Comparison of ENCODE assay signal across 9 mouse cellular contexts in genomic region chr1:78202466-78203085, GRCm38 (mm10). TPM values are rescaled to one million over a fixed set of nuclear protein-coding genes. Genes with fewer than 3 reads are reported as not detected.
DNase-seq lines count a peak whose midpoint lies in the region; ATAC-seq and TF ChIP-seq lines count a peak whose summit lies in the region.
"Had no signal": no experiment of that assay in that cellular context is flagged by ENCODE, and none has a peak within 500 bp of the region (broad histone marks: within the 10 kb centered on the region; RNA-seq: fewer than 3 reads in every experiment).

No protein-coding gene starts in this region.

- peaks cover 99% of the 10 kb centered on the region for H3K27me3 ChIP-seq in lung, embryonic 14.5 days (ENCODE audit: insufficient read depth, low read length)
- peaks cover 90% of the 10 kb centered on the region for H3K27me3 ChIP-seq in embryonic facial prominence, embryonic 14.5 days (replicated peaks; ENCODE audit: control insufficient read depth, insufficient read depth, low read length)
- H3K27me3 ChIP-seq in limb, embryonic 13.5 days = peaks cover 95% of the 10 kb centered on the region
- peaks cover 85% of the 10 kb centered on the region for H3K27me3 ChIP-seq in neural tube, embryonic 15.5 days (replicated peaks)

- ATAC-seq in lung, embryonic 14.5 days (ENCODE audit: insufficient read depth) = no peak
- no peak for ATAC-seq in embryonic facial prominence, embryonic 14.5 days (ENCODE audit: low read depth)
- no peak for ATAC-seq in limb, embryonic 13.5 days (ENCODE audit: low FRiP score, low read depth)
- no peak for ATAC-seq in neural tube, embryonic 15.5 days (ENCODE audit: low FRiP score)

- H3K4me3 ChIP-seq in lung, embryonic 14.5 days (ENCODE audit: low read depth, low read length) = no peak overlapping the region
- H3K4me3 ChIP-seq in embryonic facial prominence, embryonic 14.5 days (ENCODE audit: low read depth, low read length) = peak overlapping the region; percentile 46
- H3K4me3 ChIP-seq in limb, embryonic 13.5 days = 0 out of 2 replicates have a peak overlapping the region, but pooled peaks have one; percentile 41
- no peak overlapping the region for H3K4me3 ChIP-seq in neural tube, embryonic 15.5 days (replicated peaks)

- H3K4me2 ChIP-seq in lung, embryonic 14.5 days = no peak overlapping the region
- H3K4me2 ChIP-seq in embryonic facial prominence, embryonic 14.5 days (ENCODE audit: low read depth, low read length) = peak overlapping the region; percentile 70
- H3K4me2 ChIP-seq in limb, embryonic 13.5 days (replicated peaks) = peak overlapping the region; percentile 61; the same call in 1 of the 2 replicates
- H3K4me2 ChIP-seq in neural tube, embryonic 15.5 days = peak overlapping the region; percentile 50; the same call in 1 of the 2 replicates

- no peaks in the 10 kb centered on the region for H3K36me3 ChIP-seq in lung, embryonic 14.5 days (ENCODE audit: insufficient read depth)
- H3K36me3 ChIP-seq in embryonic facial prominence, embryonic 14.5 days (ENCODE audit: control insufficient read depth, insufficient read depth, low read length) = no peaks in the 10 kb centered on the region
- H3K36me3 ChIP-seq in limb, embryonic 13.5 days = no peaks in the 10 kb centered on the region
- no peaks in the 10 kb centered on the region for H3K36me3 ChIP-seq in neural tube, embryonic 15.5 days

- H3K9ac ChIP-seq in lung, embryonic 14.5 days = no peak overlapping the region
- H3K9ac ChIP-seq in embryonic facial prominence, embryonic 14.5 days (ENCODE audit: low read depth, low read length) = peak overlapping the region; percentile 54; the same call in 1 of the 2 replicates
- H3K9ac ChIP-seq in limb, embryonic 13.5 days = no peak overlapping the region
- H3K9ac ChIP-seq in neural tube, embryonic 15.5 days (replicated peaks) = no peak overlapping the region

- DNase-seq in lung, embryonic 14.5 days = peak; percentile 31
- no peak for DNase-seq in lung, postnatal 4 days
- DNase-seq in embryonic facial prominence, embryonic 14.5 days (ENCODE audit: low spot score) = no peak
- DNase-seq in kidney, postnatal 10 days = no peak
- no peak for DNase-seq in thymus, postnatal 14 days
- DNase-seq: cerebellum, adult 9-10 months had no signal

- 2% methylated on average over 23 of the region's 23 CpGs for WGBS in lung, embryonic 14.5 days
- 7% methylated on average over 23 of the region's 23 CpGs for WGBS in embryonic facial prominence, embryonic 14.5 days
- WGBS in limb, embryonic 13.5 days = 2% methylated on average over 23 of the region's 23 CpGs
- under 1% methylated on average over 23 of the region's 23 CpGs for WGBS in neural tube, embryonic 15.5 days

- H3K27ac ChIP-seq in lung, embryonic 14.5 days (ENCODE audit: low read depth) = no peak overlapping the region
- H3K27ac ChIP-seq in embryonic facial prominence, embryonic 14.5 days (replicated peaks; ENCODE audit: low read depth, low read length) = no peak overlapping the region; the same call in 1 of the 2 replicates
- no peak overlapping the region for H3K27ac ChIP-seq in limb, embryonic 13.5 days
- no peak overlapping the region for H3K27ac ChIP-seq in neural tube, embryonic 15.5 days (replicated peaks)

- no peaks in the 10 kb centered on the region for H3K9me3 ChIP-seq in lung, embryonic 14.5 days (ENCODE audit: low read depth, low read length)
- H3K9me3 ChIP-seq in embryonic facial prominence, embryonic 14.5 days (ENCODE audit: control insufficient read depth, low read length) = no peaks in the 10 kb centered on the region
- no peaks in the 10 kb centered on the region for H3K9me3 ChIP-seq in limb, embryonic 13.5 days
- no peaks in the 10 kb centered on the region for H3K9me3 ChIP-seq in neural tube, embryonic 15.5 days (replicated peaks)

- TF ChIP-seq CTCF in lung, embryonic 14.5 days (IDR thresholded peaks at IDR 0.05; ENCODE audit: low read depth) = no peak

- no peaks in the 10 kb centered on the region for H3K4me1 ChIP-seq in lung, embryonic 14.5 days (ENCODE audit: insufficient read depth)
- H3K4me1 ChIP-seq in embryonic facial prominence, embryonic 14.5 days (ENCODE audit: control insufficient read depth, insufficient read depth, low read length) = peaks cover 5% of the 10 kb centered on the region
- H3K4me1 ChIP-seq in limb, embryonic 13.5 days = peaks cover 12% of the 10 kb centered on the region
- H3K4me1 ChIP-seq in neural tube, embryonic 15.5 days = peaks cover 18% of the 10 kb centered on the region

RNA-seq across cellular contexts. Expression of gene Pax3, which starts 5.6 kb away (rescaled TPM):
- 0.07 TPM in 1 of 2 replicates, not detected in the other for polyA plus RNA-seq in lung, embryonic 14.5 days (2014; fragmentation: Nextera tagmentation; extraction: Ambion mirVana)
- 9.4 and 12.4 TPM in 2 replicates for polyA plus RNA-seq in embryonic facial prominence, embryonic 14.5 days (2014; fragmentation: Nextera tagmentation; extraction: Ambion mirVana)
- polyA plus RNA-seq in limb, embryonic 13.5 days (2015; fragmentation: Nextera tagmentation; extraction: Ambion mirVana) = 0.95 and 1.1 TPM in 2 replicates
- 2.5 and 3.4 TPM in 2 replicates for polyA plus RNA-seq in neural tube, embryonic 15.5 days (2015; fragmentation: Nextera tagmentation; extraction: Ambion mirVana)
- polyA plus RNA-seq: frontal cortex, adult 2 months had no signal

Comparison
In these comparisons a context has a peak if more than half of its experiments do, and no peak if none do; other contexts are left out.
1. H3K4me3 ChIP-seq: peak in embryonic facial prominence, embryonic 14.5 days (single experiment) and limb, embryonic 13.5 days (single experiment); none in lung, embryonic 14.5 days (single experiment) and neural tube, embryonic 15.5 days (single experiment).